Mouse (Mus musculus) stomach, embryonic 14.5 days (tissue): ENCODE measurements at regions not wholly inside any gene's neighbourhood (a gene's known extent, or its start where the extent isn't known, plus 50 kb on each side); places are given as distances from the start of the nearest gene placed in this dataset.

ENCODE experiments used
- ATAC-seq: fragments of 200-750 bp; cut with Nextera tagmentation; 2 replicates; pipeline ENCODE4 v1.8.0; 2017; ENCODE audit warnings: low read depth, moderate TSS enrichment; ENCODE audit not compliant: insufficient number of reproducible peaks, insufficient read depth, low FRiP score
- H3K27ac ChIP-seq: fragments of 300-500 bp; sonication (generic); 2 replicates; pipeline ENCODE4 v1.5.1; 2014; ENCODE audit warnings: mild to moderate bottlenecking, low read length, moderate library complexity, mixed read lengths
- H3K27me3 ChIP-seq: fragments of 300-500 bp; sonication (generic); 2 replicates; pipeline ENCODE4 v1.6.1; 2014; ENCODE audit warnings: low read length, control low read depth, mixed read lengths; ENCODE audit not compliant: control insufficient read depth, insufficient read depth
- H3K36me3 ChIP-seq: fragments of 300-500 bp; sonication (generic); 2 replicates; pipeline ENCODE4 v1.6.1; 2014; ENCODE audit warnings: mild to moderate bottlenecking, control low read depth, low read length, moderate library complexity, mixed read lengths; ENCODE audit not compliant: control insufficient read depth, insufficient read depth
- H3K4me1 ChIP-seq: fragments of 300-500 bp; sonication (generic); 2 replicates; pipeline ENCODE4 v1.6.1; 2014; ENCODE audit warnings: low read length, control low read depth, mixed read lengths; ENCODE audit not compliant: control insufficient read depth, insufficient read depth
- H3K4me2 ChIP-seq: fragments of 300-500 bp; sonication (generic); replicated peaks from 2 replicates; pipeline ENCODE4 v1.6.1; 2014; ENCODE audit warnings: low read depth, low read length, control low read depth
- H3K4me3 ChIP-seq: fragments of 300-500 bp; sonication (generic); 2 replicates; pipeline ENCODE4 v1.5.1; 2014; ENCODE audit warnings: low read depth, low read length, control low read depth
- H3K9ac ChIP-seq: fragments of 300-500 bp; sonication (generic); replicated peaks from 2 replicates; pipeline ENCODE4 v1.6.1; 2014; ENCODE audit warnings: low read depth, mild to moderate bottlenecking, control low read depth, low read length, moderate library complexity, mixed read lengths
- H3K9me3 ChIP-seq: fragments of 300-500 bp; sonication (generic); 2 replicates; pipeline ENCODE4 v1.6.1; 2016; ENCODE audit warnings: low read depth, low read length, control low read depth; ENCODE audit not compliant: control insufficient read depth
- WGBS: fragments of 180-500 bp; shearing (Covaris S2); extraction: QIAGEN DNeasy Blood & Tissue Kit; methylation state at CpG from one replicate; pipeline ENCODE4 v1.1.7; 2014; 5-methylcytosine and 5-hydroxymethylcytosine counted together

DNA sequence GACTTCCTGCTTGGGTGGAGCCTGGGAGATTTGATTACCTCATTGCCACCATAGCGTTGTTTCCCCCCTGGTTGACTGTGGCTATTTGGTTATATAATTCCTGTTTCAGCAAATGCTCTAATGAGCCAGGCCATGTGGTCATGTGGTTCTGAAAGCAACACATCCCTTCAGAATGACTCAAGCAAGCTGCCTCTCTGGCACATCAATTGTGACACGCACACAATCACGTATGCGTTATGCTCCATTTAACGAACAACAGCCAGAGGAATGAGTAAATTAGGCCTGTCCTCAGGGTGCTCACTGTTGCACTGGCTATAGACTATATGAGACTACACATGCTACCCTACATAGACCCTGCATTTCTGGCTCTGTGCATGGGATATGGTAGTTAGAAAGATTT lies 130.2 kb upstream of the Frmd6 start:
- no peak overlapping the region for H3K27ac ChIP-seq
- no peaks in the 10 kb centered on the region for H3K36me3 ChIP-seq
- H3K9me3 ChIP-seq, result no peaks in the 10 kb centered on the region
- no peaks in the 10 kb centered on the region for H3K27me3 ChIP-seq
- no peak overlapping the region for H3K4me3 ChIP-seq
- no peak overlapping the region for H3K4me2 ChIP-seq
- H3K4me1 ChIP-seq, result no peaks in the 10 kb centered on the region
- WGBS, result 89% methylated on average over 5 of the region's 5 CpGs
- ATAC-seq, result no peak
- H3K9ac ChIP-seq, result no peak overlapping the region

- H3K4me1 ChIP-seq, result no peaks in the 10 kb centered on the region
- WGBS, result 67% methylated on average over 6 of the region's 6 CpGs
- ATAC-seq, result no peak
- no peaks in the 10 kb centered on the region for H3K9me3 ChIP-seq
- H3K4me3 ChIP-seq, result no peak overlapping the region
- H3K36me3 ChIP-seq, result no peaks in the 10 kb centered on the region
- H3K27me3 ChIP-seq, result no peaks in the 10 kb centered on the region
- H3K4me2 ChIP-seq, result no peak overlapping the region
- H3K27ac ChIP-seq, result no peak overlapping the region
- H3K9ac ChIP-seq, result no peak overlapping the region
These were observed 129.1 kb upstream of the Frmd6 start for GRCm38 (mm10) chr12:70696256-70696655.

DNA sequence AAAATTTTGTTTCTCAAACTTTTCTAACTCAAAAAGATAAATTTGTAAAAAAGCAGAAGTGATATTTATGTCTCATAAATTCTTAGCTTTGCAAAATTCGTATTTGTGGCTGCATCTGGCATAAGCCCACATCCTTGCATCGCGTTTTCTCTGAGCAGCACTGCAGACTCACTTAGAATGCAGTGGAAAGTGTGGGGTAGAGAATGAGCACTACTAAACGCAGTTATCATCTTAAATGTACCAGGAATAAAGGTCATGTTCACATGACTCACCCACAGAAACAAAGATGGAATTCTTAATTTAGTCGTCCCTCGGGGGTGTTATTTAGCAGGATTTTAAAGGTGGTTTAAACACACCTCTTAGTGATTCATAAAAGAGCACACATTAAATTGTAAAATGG lies 126.8 kb upstream of the Frmd6 start:
- no peak overlapping the region for H3K9ac ChIP-seq
- H3K27me3 ChIP-seq, result no peaks in the 10 kb centered on the region
- H3K9me3 ChIP-seq, result no peaks in the 10 kb centered on the region
- no peaks in the 10 kb centered on the region for H3K4me1 ChIP-seq
- H3K4me2 ChIP-seq, result no peak overlapping the region
- ATAC-seq, result no peak
- no peaks in the 10 kb centered on the region for H3K36me3 ChIP-seq
- no peak overlapping the region for H3K4me3 ChIP-seq
- H3K27ac ChIP-seq, result no peak overlapping the region
- 72% methylated on average over 6 of the region's 6 CpGs for WGBS

GRCm38 (mm10) chr12:70702473-70702872 lies 122.8 kb upstream of the Frmd6 start:
- Histone ChIP-seq H3K9ac (no peak overlapping the region), H3K9me3 (no peaks in the 10 kb centered on the region), H3K4me3 (no peak overlapping the region), H3K27me3 (no peaks in the 10 kb centered on the region), H3K27ac (no peak overlapping the region), H3K4me1 (no peaks in the 10 kb centered on the region), H3K36me3 (no peaks in the 10 kb centered on the region), H3K4me2 (no peak overlapping the region)
- ATAC-seq, result no peak
- WGBS, result 88% methylated on average over 5 of the region's 5 CpGs

DNA sequence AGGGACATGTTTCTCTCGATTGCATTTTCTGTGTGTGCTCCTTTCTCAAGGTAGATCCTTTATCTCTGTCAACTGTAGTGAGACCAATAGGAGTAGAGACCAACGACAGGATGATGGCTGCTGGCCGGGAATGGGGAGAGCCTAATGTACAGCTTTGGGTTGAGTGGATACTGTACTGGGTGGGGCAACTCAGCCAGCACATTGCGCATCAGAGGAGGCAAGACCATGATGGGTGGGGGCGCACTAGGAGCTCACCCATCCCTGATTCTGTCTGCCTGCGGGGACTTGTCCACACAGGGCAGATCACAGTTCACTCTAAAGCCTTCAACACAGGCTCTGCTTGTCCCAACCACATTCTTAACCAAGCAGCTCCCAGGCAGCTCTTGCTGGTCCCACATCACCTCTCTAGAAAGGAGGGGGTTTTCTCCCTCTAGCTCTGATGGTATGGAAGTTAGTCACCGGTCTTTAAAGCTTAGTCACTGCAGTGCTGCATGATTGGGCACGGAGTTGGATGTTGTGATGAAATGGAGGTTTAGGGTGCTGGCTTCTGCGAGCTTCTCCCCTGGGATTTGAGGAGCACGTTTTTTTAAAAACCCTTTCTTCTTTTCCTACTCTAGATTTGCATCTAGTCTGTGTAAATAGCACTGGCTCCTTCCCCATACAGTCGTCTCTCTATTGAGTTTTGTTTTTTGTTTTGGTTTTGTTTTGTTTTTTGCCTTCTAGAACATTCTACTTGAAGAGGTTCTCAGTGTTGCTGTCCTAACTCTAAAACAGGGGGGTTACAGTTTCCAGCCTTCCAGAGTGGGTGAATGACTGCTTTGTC lies 118.3 kb upstream of the Frmd6 start:
- H3K4me1 ChIP-seq, result no peaks in the 10 kb centered on the region
- no peak overlapping the region; the same call in 1 of the 2 replicates for H3K27ac ChIP-seq
- 78% methylated on average over 11 of the region's 11 CpGs for WGBS
- H3K27me3 ChIP-seq, result no peaks in the 10 kb centered on the region
- H3K36me3 ChIP-seq, result no peaks in the 10 kb centered on the region
- no peaks in the 10 kb centered on the region for H3K9me3 ChIP-seq
- no peak overlapping the region for H3K9ac ChIP-seq
- no peak overlapping the region for H3K4me2 ChIP-seq
- no peak overlapping the region for H3K4me3 ChIP-seq
- peak; percentile 61; the same call in 1 of the 2 replicates for ATAC-seq

GRCm38 (mm10) chr12:70707629-70708289 lies 117.6 kb upstream of the Frmd6 start:
- H3K9me3 ChIP-seq, result no peaks in the 10 kb centered on the region
- 55% methylated on average over 6 of the region's 6 CpGs for WGBS
- peak; percentile 67; the same call in 1 of the 2 replicates for ATAC-seq

DNA sequence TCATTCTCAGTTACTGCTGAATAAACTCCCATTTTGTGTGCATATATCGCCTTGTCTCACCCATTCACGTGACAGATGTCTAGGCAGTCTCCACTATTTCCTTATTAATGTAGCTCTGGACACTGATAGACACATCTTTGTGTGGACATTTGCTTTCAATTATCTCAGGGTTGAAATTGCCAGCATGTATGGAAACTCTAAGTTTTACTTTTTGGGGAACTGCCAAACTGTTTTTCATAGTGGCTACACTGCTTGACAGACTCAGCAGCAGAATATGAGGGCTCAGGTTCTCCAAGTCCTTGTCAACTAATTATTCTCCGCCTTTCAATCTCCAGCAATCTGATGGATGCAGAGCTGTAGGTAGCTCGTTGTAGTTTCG lies 117.0 kb upstream of the Frmd6 start:
- ATAC-seq, result no peak
- Histone ChIP-seq H3K36me3 (no peaks in the 10 kb centered on the region), H3K9me3 (no peaks in the 10 kb centered on the region), H3K27ac (no peak overlapping the region), H3K4me2 (no peak overlapping the region), H3K27me3 (no peaks in the 10 kb centered on the region), H3K4me1 (peaks cover 10% of the 10 kb centered on the region), H3K9ac (no peak overlapping the region), H3K4me3 (no peak overlapping the region)
- WGBS, result 90% methylated on average over 5 of the region's 5 CpGs

More at GRCm38 (mm10) chr12:70707629-70708289, 117.6 kb upstream of the Frmd6 start:
- Histone ChIP-seq H3K4me3 (no peak overlapping the region), H3K36me3 (no peaks in the 10 kb centered on the region), H3K27me3 (no peaks in the 10 kb centered on the region), H3K27ac (no peak overlapping the region; the same call in 1 of the 2 replicates), H3K4me1 (peaks cover 5% of the 10 kb centered on the region), H3K4me2 (no peak overlapping the region), H3K9ac (no peak overlapping the region)

GRCm38 (mm10) chr12:70710311-70710710 lies 115.0 kb upstream of the Frmd6 start:
- H3K4me1 ChIP-seq, result peaks cover 14% of the 10 kb centered on the region
- no peak for ATAC-seq
- no peak overlapping the region for H3K9ac ChIP-seq
- H3K4me2 ChIP-seq, result no peak overlapping the region
- H3K36me3 ChIP-seq, result no peaks in the 10 kb centered on the region
- no peaks in the 10 kb centered on the region for H3K9me3 ChIP-seq
- no peaks in the 10 kb centered on the region for H3K27me3 ChIP-seq
- no peak overlapping the region for H3K4me3 ChIP-seq
- 81% methylated on average over 7 of the region's 7 CpGs for WGBS
- H3K27ac ChIP-seq, result no peak overlapping the region
